Mouse (Mus musculus): ENCODE results near the gene Plk3. TPM values are rescaled to one million over a fixed set of nuclear protein-coding genes. Genes with fewer than 3 reads are reported as not detected.

Plk3 gene
- polyA plus RNA-seq, 1 experiment from 2014 or later: 3.8 TPM

GRCm38 (mm10) chr4:117105127-117105526, 28.6 kb downstream of the Plk3 start:
- ATAC-seq (ENCODE audit: insufficient number of reproducible peaks, insufficient read depth, low FRiP score, low read depth): no peak
- Histone ChIP-seq H3K4me3 (ENCODE audit: low read depth, low read length) (no peak overlapping the region), H3K9me3 (ENCODE audit: control insufficient read depth, low read depth, low read length) (no peaks in the 10 kb centered on the region), H3K4me1 (ENCODE audit: control insufficient read depth, insufficient read depth, low read length) (no peaks in the 10 kb centered on the region), H3K27me3 (ENCODE audit: control insufficient read depth, insufficient read depth, low read length) (no peaks in the 10 kb centered on the region), H3K27ac (ENCODE audit: low read length) (no peak overlapping the region), H3K36me3 (ENCODE audit: control insufficient read depth, insufficient read depth, low read length) (peaks cover 18% of the 10 kb centered on the region), H3K4me2 (replicated peaks; ENCODE audit: low read depth, low read length) (no peak overlapping the region), H3K9ac (replicated peaks; ENCODE audit: low read depth, low read length) (no peak overlapping the region)
- 65% methylated on average over 10 of the region's 10 CpGs for WGBS

DNA sequence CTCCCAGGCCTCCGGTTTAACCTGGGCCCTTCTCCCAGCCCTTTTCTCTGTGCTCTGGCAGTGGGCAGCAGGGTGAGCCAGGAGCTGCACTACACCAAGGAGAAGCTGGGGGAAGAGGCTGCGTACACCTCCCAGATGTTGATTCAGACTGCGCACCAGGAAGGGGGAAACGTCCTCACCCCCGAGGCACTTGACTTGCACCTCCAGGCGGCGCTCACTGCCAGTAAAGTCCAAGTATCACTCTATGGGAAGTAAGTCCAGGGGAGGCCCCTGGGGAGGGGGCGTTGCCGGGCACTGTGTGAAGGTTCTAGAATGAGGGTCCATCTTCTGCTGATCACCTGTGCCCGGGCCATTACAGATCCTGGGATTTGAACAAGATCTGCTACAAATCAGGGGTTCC, 29.1 kb downstream of the Plk3 start:
- Histone ChIP-seq H3K4me3 (ENCODE audit: low read depth, low read length) (no peak overlapping the region), H3K4me2 (replicated peaks; ENCODE audit: low read depth, low read length) (no peak overlapping the region), H3K27ac (ENCODE audit: low read length) (no peak overlapping the region), H3K36me3 (ENCODE audit: control insufficient read depth, insufficient read depth, low read length) (peaks cover 19% of the 10 kb centered on the region), H3K4me1 (ENCODE audit: control insufficient read depth, insufficient read depth, low read length) (no peaks in the 10 kb centered on the region), H3K9ac (replicated peaks; ENCODE audit: low read depth, low read length) (no peak overlapping the region), H3K9me3 (ENCODE audit: control insufficient read depth, low read depth, low read length) (no peaks in the 10 kb centered on the region), H3K27me3 (ENCODE audit: control insufficient read depth, insufficient read depth, low read length) (no peaks in the 10 kb centered on the region)
- 80% methylated on average over 10 of the region's 10 CpGs for WGBS
- no peak for ATAC-seq (ENCODE audit: insufficient number of reproducible peaks, insufficient read depth, low FRiP score, low read depth)

- peaks cover 6% of the 10 kb centered on the region; the same call in 1 of the 2 replicates for H3K36me3 ChIP-seq (ENCODE audit: control insufficient read depth, insufficient read depth, low read length)
- H3K9ac ChIP-seq (replicated peaks; ENCODE audit: low read depth, low read length): no peak overlapping the region
- no peak overlapping the region for H3K4me3 ChIP-seq (ENCODE audit: low read depth, low read length)
- no peaks in the 10 kb centered on the region for H3K27me3 ChIP-seq (ENCODE audit: control insufficient read depth, insufficient read depth, low read length)
- H3K4me2 ChIP-seq (replicated peaks; ENCODE audit: low read depth, low read length): no peak overlapping the region
- no peak for ATAC-seq (ENCODE audit: insufficient number of reproducible peaks, insufficient read depth, low FRiP score, low read depth)
- H3K27ac ChIP-seq (ENCODE audit: low read length): no peak overlapping the region
- no peaks in the 10 kb centered on the region for H3K9me3 ChIP-seq (ENCODE audit: control insufficient read depth, low read depth, low read length)
- H3K4me1 ChIP-seq (ENCODE audit: control insufficient read depth, insufficient read depth, low read length): peaks cover 9% of the 10 kb centered on the region; the same call in 1 of the 2 replicates
- 54% methylated on average over 7 of the region's 7 CpGs for WGBS
Observed at GRCm38 (mm10) chr4:117101218-117101617, 32.5 kb downstream of the Plk3 start.

DNA sequence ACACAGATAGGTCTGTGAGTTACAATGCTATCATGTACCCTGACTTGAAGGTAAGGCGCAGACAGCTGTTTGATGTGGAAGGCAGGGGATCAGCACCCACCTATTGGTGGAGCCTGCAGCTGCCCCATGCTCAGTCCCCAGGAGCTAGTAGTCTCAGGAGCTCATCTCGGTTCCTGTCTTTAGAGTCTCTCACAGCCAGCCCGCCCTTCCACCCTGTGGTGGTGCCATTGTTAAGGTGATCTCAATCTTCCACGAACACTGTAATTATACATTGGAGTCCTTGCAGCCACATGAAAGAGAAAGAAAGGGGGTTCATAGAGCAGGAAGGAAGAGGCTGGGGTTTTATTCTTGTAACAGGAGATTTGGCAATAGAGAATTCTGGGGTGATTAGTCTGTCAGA, 33.7 kb downstream of the Plk3 start:
- Histone ChIP-seq H3K27ac (ENCODE audit: low read length) (no peak overlapping the region), H3K4me3 (ENCODE audit: low read depth, low read length) (no peak overlapping the region), H3K27me3 (ENCODE audit: control insufficient read depth, insufficient read depth, low read length) (no peaks in the 10 kb centered on the region), H3K36me3 (ENCODE audit: control insufficient read depth, insufficient read depth, low read length) (peaks cover 6% of the 10 kb centered on the region; the same call in 1 of the 2 replicates), H3K4me2 (replicated peaks; ENCODE audit: low read depth, low read length) (no peak overlapping the region), H3K4me1 (ENCODE audit: control insufficient read depth, insufficient read depth, low read length) (peaks cover 9% of the 10 kb centered on the region; the same call in 1 of the 2 replicates), H3K9ac (replicated peaks; ENCODE audit: low read depth, low read length) (no peak overlapping the region), H3K9me3 (ENCODE audit: control insufficient read depth, low read depth, low read length) (no peaks in the 10 kb centered on the region)
- no peak for ATAC-seq (ENCODE audit: insufficient number of reproducible peaks, insufficient read depth, low FRiP score, low read depth)
- 80% methylated on average over 4 of the region's 4 CpGs for WGBS

DNA sequence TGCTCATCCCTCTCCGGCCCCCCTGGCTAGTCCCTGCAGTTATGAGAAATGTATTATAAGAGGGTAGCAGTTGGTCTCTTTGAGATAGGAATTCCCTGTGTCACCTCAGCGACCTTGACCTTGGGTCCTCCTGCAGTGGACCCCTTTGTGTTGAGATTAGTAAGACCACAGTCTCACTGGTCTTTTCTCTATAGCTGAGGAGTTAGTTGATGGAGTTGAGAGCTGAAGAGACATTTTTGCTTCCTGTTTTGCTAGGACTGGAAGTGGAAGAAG, 35.1 kb downstream of the Plk3 start:
- no peak overlapping the region for H3K9ac ChIP-seq (replicated peaks; ENCODE audit: low read depth, low read length)
- H3K4me1 ChIP-seq (ENCODE audit: control insufficient read depth, insufficient read depth, low read length): peaks cover 9% of the 10 kb centered on the region; the same call in 1 of the 2 replicates
- no peaks in the 10 kb centered on the region for H3K27me3 ChIP-seq (ENCODE audit: control insufficient read depth, insufficient read depth, low read length)
- H3K27ac ChIP-seq (ENCODE audit: low read length): peak overlapping the region; percentile 82
- 50% methylated on average over 2 of the region's 2 CpGs for WGBS
- peak overlapping the region; percentile 82 for H3K4me2 ChIP-seq (replicated peaks; ENCODE audit: low read depth, low read length)
- peaks cover 6% of the 10 kb centered on the region; the same call in 1 of the 2 replicates for H3K36me3 ChIP-seq (ENCODE audit: control insufficient read depth, insufficient read depth, low read length)
- H3K4me3 ChIP-seq (ENCODE audit: low read depth, low read length): no peak overlapping the region
- ATAC-seq (ENCODE audit: insufficient number of reproducible peaks, insufficient read depth, low FRiP score, low read depth): no peak
- H3K9me3 ChIP-seq (ENCODE audit: control insufficient read depth, low read depth, low read length): no peaks in the 10 kb centered on the region

- peaks cover 6% of the 10 kb centered on the region; the same call in 1 of the 2 replicates for H3K36me3 ChIP-seq (ENCODE audit: control insufficient read depth, insufficient read depth, low read length)
- H3K9me3 ChIP-seq (ENCODE audit: control insufficient read depth, low read depth, low read length): no peaks in the 10 kb centered on the region
- H3K4me1 ChIP-seq (ENCODE audit: control insufficient read depth, insufficient read depth, low read length): peaks cover 9% of the 10 kb centered on the region; the same call in 1 of the 2 replicates
- ATAC-seq (ENCODE audit: insufficient number of reproducible peaks, insufficient read depth, low FRiP score, low read depth): peak; percentile 39; the same call in 1 of the 2 replicates
- peak overlapping the region; percentile 82 for H3K4me2 ChIP-seq (replicated peaks; ENCODE audit: low read depth, low read length)
- no peaks in the 10 kb centered on the region for H3K27me3 ChIP-seq (ENCODE audit: control insufficient read depth, insufficient read depth, low read length)
- H3K4me3 ChIP-seq (ENCODE audit: low read depth, low read length): 0 out of 2 replicates have a peak overlapping the region, but pooled peaks have one; percentile 48
- H3K9ac ChIP-seq (replicated peaks; ENCODE audit: low read depth, low read length): no peak overlapping the region
- H3K27ac ChIP-seq (ENCODE audit: low read length): peak overlapping the region; percentile 82
- WGBS: 42% methylated on average over 8 of the region's 8 CpGs
Observed at GRCm38 (mm10) chr4:117097969-117098763, 35.6 kb downstream of the Plk3 start.

DNA sequence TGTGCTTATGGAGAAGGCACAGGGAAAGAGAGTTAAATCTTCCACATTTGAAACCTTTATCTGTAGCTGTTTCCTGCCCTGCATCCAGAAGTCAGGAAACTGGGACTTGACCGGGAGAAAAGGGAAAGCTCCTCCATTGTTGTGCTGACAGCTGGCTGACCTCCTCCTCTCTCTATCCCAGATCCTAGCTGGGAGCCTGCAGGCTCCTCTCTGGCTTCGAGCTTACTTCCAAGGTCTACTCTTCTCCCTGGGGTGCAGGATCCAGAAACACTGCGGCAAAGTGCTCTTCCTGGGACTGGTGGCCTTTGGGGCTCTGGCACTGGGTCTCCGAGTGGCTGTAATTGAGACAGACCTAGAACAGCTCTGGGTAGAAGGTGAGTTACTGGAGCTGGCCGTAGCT, 37.1 kb downstream of the Plk3 start:
- peak overlapping the region; percentile 66 for H3K27ac ChIP-seq (ENCODE audit: low read length)
- peak overlapping the region; percentile 48 for H3K4me3 ChIP-seq (ENCODE audit: low read depth, low read length)
- H3K4me2 ChIP-seq (replicated peaks; ENCODE audit: low read depth, low read length): peak overlapping the region; percentile 82
- no peaks in the 10 kb centered on the region for H3K9me3 ChIP-seq (ENCODE audit: control insufficient read depth, low read depth, low read length)
- peaks cover 9% of the 10 kb centered on the region; the same call in 1 of the 2 replicates for H3K4me1 ChIP-seq (ENCODE audit: control insufficient read depth, insufficient read depth, low read length)
- ATAC-seq (ENCODE audit: insufficient number of reproducible peaks, insufficient read depth, low FRiP score, low read depth): no peak
- H3K27me3 ChIP-seq (ENCODE audit: control insufficient read depth, insufficient read depth, low read length): no peaks in the 10 kb centered on the region
- H3K36me3 ChIP-seq (ENCODE audit: control insufficient read depth, insufficient read depth, low read length): peaks cover 6% of the 10 kb centered on the region; the same call in 1 of the 2 replicates
- 6% methylated on average over 5 of the region's 5 CpGs for WGBS
- peak overlapping the region; percentile 22; the same call in 1 of the 2 replicates for H3K9ac ChIP-seq (replicated peaks; ENCODE audit: low read depth, low read length)

- Histone ChIP-seq H3K4me2 (replicated peaks; ENCODE audit: low read depth, low read length) (peak within 1 kb of the TSS; percentile 82), H3K4me3 (ENCODE audit: low read depth, low read length) (peak within 1 kb of the TSS; percentile 48), H3K4me1 (ENCODE audit: control insufficient read depth, insufficient read depth, low read length) (peaks cover 9% of the 10 kb centered on the region; the same call in 1 of the 2 replicates), H3K36me3 (ENCODE audit: control insufficient read depth, insufficient read depth, low read length) (peaks cover 3% of the 10 kb centered on the region; the same call in 1 of the 2 replicates), H3K27ac (ENCODE audit: low read length) (peak within 1 kb of the TSS; percentile 66), H3K9ac (replicated peaks; ENCODE audit: low read depth, low read length) (peak within 1 kb of the TSS; percentile 22), H3K9me3 (ENCODE audit: control insufficient read depth, low read depth, low read length) (no peaks in the 10 kb centered on the region), H3K27me3 (ENCODE audit: control insufficient read depth, insufficient read depth, low read length) (no peaks in the 10 kb centered on the region)
- ATAC-seq (ENCODE audit: insufficient number of reproducible peaks, insufficient read depth, low FRiP score, low read depth): peak; percentile 78
- under 1% methylated on average over 44 of the region's 50 CpGs for WGBS
Observed at GRCm38 (mm10) chr4:117095551-117096452, 38.0 kb downstream of the Plk3 start, which contains the start of gene Ptch2. Ptch2 (plus strand) TSS chr4:117096075.

Measured in stomach, embryonic 14.5 days (tissue).